Comparison of ENCODE assay signal across 21 mouse cellular contexts in genomic region chr3:15129729-15130369, GRCm38 (mm10).
DNase-seq lines count a peak whose midpoint lies in the region; ATAC-seq and TF ChIP-seq lines count a peak whose summit lies in the region.
"Had no signal": no experiment of that assay in that cellular context is flagged by ENCODE, and none has a peak within 500 bp of the region (broad histone marks: within the 10 kb centered on the region; RNA-seq: fewer than 3 reads in every experiment).

No protein-coding gene starts in this region.

- H3K27me3 ChIP-seq in forebrain, embryonic 13.5 days: no peaks in the 10 kb centered on the region
- no peaks in the 10 kb centered on the region for H3K27me3 ChIP-seq in forebrain, embryonic 15.5 days
- H3K27me3 ChIP-seq in lung, embryonic 14.5 days (ENCODE audit: insufficient read depth, low read length): no peaks in the 10 kb centered on the region
- no peaks in the 10 kb centered on the region for H3K27me3 ChIP-seq in lung, postnatal 0 days (replicated peaks; ENCODE audit: insufficient read depth, low read length)
- H3K27me3 ChIP-seq: embryonic facial prominence, embryonic 15.5 days; heart, embryonic 12.5 days; intestine, embryonic 15.5 days; Patski had no signal

- TF ChIP-seq EP300 in lung, postnatal 0 days (IDR thresholded peaks at IDR 0.05): no peak

- DNase-seq in lung, embryonic 14.5 days: no peak
- DNase-seq in lung, postnatal 0 days (ENCODE audit: low spot score): no peak
- peak; percentile 44 for DNase-seq in R1 (ENCODE audit: low read depth, low spot score)
- no peak for DNase-seq in cerebellum, postnatal 14 days
- no peak for DNase-seq in embryo, embryonic 10.5 days (ENCODE audit: low spot score)
- DNase-seq: adrenal gland, adult 2 months; adrenal gland, postnatal 25 days; cerebellum, adult 11-12 months; cerebellum, adult 9-10 months; cerebellum, postnatal 36 days; gastrocnemius, postnatal 25 days had no signal

- peak; percentile 55; the same call in 1 of the 2 replicates for ATAC-seq in forebrain, embryonic 13.5 days
- ATAC-seq in forebrain, embryonic 15.5 days (replicated peaks): no peak; the same call in 1 of the 2 replicates
- no peak for ATAC-seq in lung, embryonic 14.5 days (ENCODE audit: insufficient read depth)
- ATAC-seq in lung, postnatal 0 days: no peak
- peak; percentile 57 for ATAC-seq in megakaryocyte progenitor cell, adult 5-6 weeks (replicated peaks; ENCODE audit: poor library complexity)
- ATAC-seq: intestine, embryonic 15.5 days; Patski had no signal

- H3K9me3 ChIP-seq in forebrain, embryonic 13.5 days (replicated peaks): no peaks in the 10 kb centered on the region
- H3K9me3 ChIP-seq in forebrain, embryonic 15.5 days: no peaks in the 10 kb centered on the region
- H3K9me3 ChIP-seq in lung, embryonic 14.5 days (ENCODE audit: low read depth, low read length): no peaks in the 10 kb centered on the region
- H3K9me3 ChIP-seq in lung, postnatal 0 days (ENCODE audit: low read length): no peaks in the 10 kb centered on the region
- H3K9me3 ChIP-seq: embryonic facial prominence, embryonic 15.5 days; heart, embryonic 12.5 days; hindbrain, embryonic 10.5 days; intestine, embryonic 15.5 days had no signal

- WGBS in forebrain, embryonic 13.5 days: 89% methylated on average over 9 of the region's 9 CpGs
- 73% methylated on average over 9 of the region's 9 CpGs for WGBS in forebrain, embryonic 15.5 days
- 75% methylated on average over 9 of the region's 9 CpGs for WGBS in lung, embryonic 14.5 days
- WGBS in lung, postnatal 0 days: 87% methylated on average over 8 of the region's 9 CpGs

- H3K27ac ChIP-seq in forebrain, embryonic 13.5 days: no peak overlapping the region
- H3K27ac ChIP-seq in forebrain, embryonic 15.5 days (replicated peaks): no peak overlapping the region
- H3K27ac ChIP-seq in lung, embryonic 14.5 days (ENCODE audit: low read depth): peak overlapping the region; percentile 71; the same call in 1 of the 2 replicates
- H3K27ac ChIP-seq in lung, postnatal 0 days (ENCODE audit: low read length): no peak overlapping the region
- H3K27ac ChIP-seq: embryonic facial prominence, embryonic 15.5 days; hindbrain, embryonic 10.5 days; hindbrain, embryonic 14.5 days; intestine, embryonic 15.5 days had no signal

- H3K4me1 ChIP-seq in forebrain, embryonic 13.5 days: no peaks in the 10 kb centered on the region
- H3K4me1 ChIP-seq in forebrain, embryonic 15.5 days: no peaks in the 10 kb centered on the region
- H3K4me1 ChIP-seq in lung, embryonic 14.5 days (ENCODE audit: insufficient read depth): peaks cover 8% of the 10 kb centered on the region; the same call in 1 of the 2 replicates
- H3K4me1 ChIP-seq in lung, postnatal 0 days (ENCODE audit: insufficient read depth, low read depth, low read length): peaks cover 8% of the 10 kb centered on the region; the same call in 1 of the 2 replicates
- H3K4me1 ChIP-seq: embryonic facial prominence, embryonic 15.5 days; heart, embryonic 12.5 days; hindbrain, embryonic 10.5 days; intestine, embryonic 15.5 days had no signal

- no peak for TF ChIP-seq CTCF in lung, embryonic 14.5 days (IDR thresholded peaks at IDR 0.05; ENCODE audit: low read depth)
- no peak for TF ChIP-seq CTCF in lung, postnatal 0 days (IDR thresholded peaks at IDR 0.05)

- H3K36me3 ChIP-seq in forebrain, embryonic 13.5 days (ENCODE audit: poor library complexity, severe bottlenecking): no peaks in the 10 kb centered on the region
- H3K36me3 ChIP-seq in forebrain, embryonic 15.5 days: no peaks in the 10 kb centered on the region
- no peaks in the 10 kb centered on the region for H3K36me3 ChIP-seq in lung, embryonic 14.5 days (ENCODE audit: insufficient read depth)
- no peaks in the 10 kb centered on the region for H3K36me3 ChIP-seq in lung, postnatal 0 days (ENCODE audit: insufficient read depth, low read length)
- H3K36me3 ChIP-seq: embryonic facial prominence, embryonic 15.5 days; heart, embryonic 12.5 days; hindbrain, embryonic 10.5 days; intestine, embryonic 15.5 days had no signal

- no peak overlapping the region for H3K4me3 ChIP-seq in forebrain, embryonic 13.5 days
- no peak overlapping the region for H3K4me3 ChIP-seq in forebrain, embryonic 15.5 days
- H3K4me3 ChIP-seq in lung, embryonic 14.5 days (ENCODE audit: low read depth, low read length): no peak overlapping the region
- no peak overlapping the region for H3K4me3 ChIP-seq in lung, postnatal 0 days (ENCODE audit: low read depth, low read length)
- H3K4me3 ChIP-seq: embryonic facial prominence, embryonic 15.5 days; erythroblast, embryonic 14.5 days; heart, embryonic 12.5 days; hindbrain, embryonic 10.5 days; intestine, embryonic 15.5 days had no signal

- H3K4me2 ChIP-seq in forebrain, embryonic 13.5 days: no peak overlapping the region
- no peak overlapping the region for H3K4me2 ChIP-seq in forebrain, embryonic 15.5 days (replicated peaks)
- no peak overlapping the region for H3K4me2 ChIP-seq in lung, embryonic 14.5 days
- H3K4me2 ChIP-seq in lung, postnatal 0 days (replicated peaks; ENCODE audit: low read depth, low read length): no peak overlapping the region
- H3K4me2 ChIP-seq: embryonic facial prominence, embryonic 15.5 days; heart, embryonic 12.5 days; hindbrain, embryonic 14.5 days; intestine, embryonic 15.5 days had no signal

- no peak overlapping the region for H3K9ac ChIP-seq in forebrain, embryonic 13.5 days
- no peak overlapping the region for H3K9ac ChIP-seq in forebrain, embryonic 15.5 days (replicated peaks)
- H3K9ac ChIP-seq in lung, embryonic 14.5 days: no peak overlapping the region
- H3K9ac ChIP-seq in lung, postnatal 0 days (replicated peaks; ENCODE audit: low read depth): no peak overlapping the region
- H3K9ac ChIP-seq: embryonic facial prominence, embryonic 15.5 days; heart, embryonic 12.5 days; hindbrain, embryonic 14.5 days; intestine, embryonic 15.5 days had no signal

Comparison
In these comparisons a context has a peak if more than half of its experiments do, and no peak if none do; other contexts are left out.
1. ATAC-seq: peak in forebrain, embryonic 13.5 days (single experiment) and megakaryocyte progenitor cell, adult 5-6 weeks (single experiment); none in forebrain, embryonic 15.5 days (single experiment), lung, embryonic 14.5 days (single experiment) and lung, postnatal 0 days (single experiment).